Mouse (Mus musculus) regulatory T cell (primary cell): Measurements from ENCODE around the gene St5.

ENCODE experiments used
- in situ Hi-C: fragments of 300-600 bp; cut with MboI, MseI; formaldehyde crosslinking; loops from one replicate; pipeline ENCODE4 v1.15.1; 2025; ENCODE audit warnings: high pct_unique_total_duplicates

Gene St5

GRCm38 (mm10) chr7:109702721-109703120 lies 684 bp downstream of the St5 start:
- in situ Hi-C loops = loop anchor here (5.0 kb wide), 1 partner anchor 185 kb away; the partner anchor contains the start of gene Rpl27a

GRCm38 (mm10) chr7:109700213-109700612 lies 3.2 kb downstream of the St5 start:
- in situ Hi-C loops = loop anchor here (5.0 kb wide), 1 partner anchor 183 kb away; the partner anchor contains the start of gene Rpl27a

- in situ Hi-C loops = no loop called here
Measured at GRCm38 (mm10) chr7:109695339-109695726, 8.1 kb downstream of the St5 start.

- in situ Hi-C loops = no loop called here
Measured at GRCm38 (mm10) chr7:109694576-109695338, 8.6 kb downstream of the St5 start.

- in situ Hi-C loops = no loop called here
Measured at GRCm38 (mm10) chr7:109690961-109691360, 12.4 kb downstream of the St5 start.

- in situ Hi-C loops = no loop called here
Measured at GRCm38 (mm10) chr7:109690101-109690500, 13.3 kb downstream of the St5 start.

- in situ Hi-C loops = no loop called here
Measured at GRCm38 (mm10) chr7:109686585-109687128, 16.7 kb downstream of the St5 start.

- in situ Hi-C loops = no loop called here
Measured at GRCm38 (mm10) chr7:109680879-109681278, 22.5 kb downstream of the St5 start.

- in situ Hi-C loops = no loop called here
Measured at GRCm38 (mm10) chr7:109680284-109680683, 23.1 kb downstream of the St5 start.

GRCm38 (mm10) chr7:109674944-109675628 lies 28.3 kb downstream of the St5 start:
- in situ Hi-C loops = no loop called here

- in situ Hi-C loops = no loop called here
Measured at GRCm38 (mm10) chr7:109671581-109672471, 31.6 kb downstream of the St5 start.

- in situ Hi-C loops = no loop called here
Measured at GRCm38 (mm10) chr7:109669426-109670170, 33.8 kb downstream of the St5 start.

GRCm38 (mm10) chr7:109666664-109667063 lies 36.7 kb downstream of the St5 start:
- in situ Hi-C loops = no loop called here

GRCm38 (mm10) chr7:109662626-109663025 lies 40.8 kb downstream of the St5 start:
- in situ Hi-C loops = no loop called here

GRCm38 (mm10) chr7:109659278-109659677 lies 44.1 kb downstream of the St5 start:
- in situ Hi-C loops = no loop called here

GRCm38 (mm10) chr7:109657884-109658283 lies 45.5 kb downstream of the St5 start:
- in situ Hi-C loops = no loop called here

GRCm38 (mm10) chr7:109654871-109655270 lies 48.5 kb downstream of the St5 start:
- in situ Hi-C loops = no loop called here

- in situ Hi-C loops = no loop called here
Measured at GRCm38 (mm10) chr7:109648812-109649594, 54.4 kb downstream of the St5 start.

- in situ Hi-C loops = no loop called here
Measured at GRCm38 (mm10) chr7:109646574-109646973, 56.8 kb downstream of the St5 start.
